Mouse (Mus musculus) embryonic facial prominence, embryonic 11.5 days (tissue): ENCODE measurements around the gene Lcat. TPM values are rescaled to one million over a fixed set of nuclear protein-coding genes. Genes with fewer than 3 reads are reported as not detected.

Source experiments
- ATAC-seq: fragments of 200-750 bp; cut with Nextera tagmentation; replicated peaks from 2 replicates; pipeline ENCODE4 v1.8.0; 2017; ENCODE audit warnings: low read depth; ENCODE audit not compliant: insufficient number of reproducible peaks, low FRiP score, low TSS enrichment
- DNase-seq: peaks from one replicate; pipeline ENCODE4 v3.0.0-alpha.2; 2015; ENCODE audit warnings: low spot score
- H3K27ac ChIP-seq: fragments of 300-500 bp; sonication (generic); replicated peaks from 2 replicates; pipeline ENCODE4 v1.5.1; 2014; ENCODE audit warnings: mild to moderate bottlenecking, low read depth, low read length, control low read depth
- H3K27me3 ChIP-seq: fragments of 300-500 bp; sonication (generic); 2 replicates; pipeline ENCODE4 v1.6.1; 2014; ENCODE audit warnings: mild to moderate bottlenecking, low read length, moderate library complexity, mixed read lengths; ENCODE audit not compliant: control insufficient read depth, insufficient read depth
- H3K36me3 ChIP-seq: fragments of 300-500 bp; sonication (generic); replicated peaks from 2 replicates; pipeline ENCODE4 v1.6.1; 2014; ENCODE audit warnings: low read depth, mild to moderate bottlenecking, low read length, moderate library complexity, mixed read lengths; ENCODE audit not compliant: control insufficient read depth, insufficient read depth
- H3K4me1 ChIP-seq: fragments of 300-500 bp; sonication (generic); 2 replicates; pipeline ENCODE4 v1.6.1; 2014; ENCODE audit warnings: low read length, mixed read lengths; ENCODE audit not compliant: control insufficient read depth, insufficient read depth
- H3K4me2 ChIP-seq: fragments of 300-500 bp; sonication (generic); 2 replicates; pipeline ENCODE4 v1.6.1; 2014; ENCODE audit warnings: low read depth, mild to moderate bottlenecking, control low read depth, low read length, moderate library complexity
- H3K4me3 ChIP-seq: fragments of 300-500 bp; sonication (generic); 2 replicates; pipeline ENCODE4 v1.5.1; 2014; ENCODE audit warnings: low read depth, low read length, control low read depth
- H3K9ac ChIP-seq: fragments of 300-500 bp; sonication (generic); replicated peaks from 2 replicates; pipeline ENCODE4 v1.6.1; 2014; ENCODE audit warnings: mild to moderate bottlenecking, control low read depth, low read length
- H3K9me3 ChIP-seq: fragments of 300-500 bp; sonication (generic); replicated peaks from 2 replicates; pipeline ENCODE4 v1.6.1; 2016; ENCODE audit warnings: mild to moderate bottlenecking, low read length, inconsistent platforms, mixed read lengths; ENCODE audit not compliant: control insufficient read depth
- WGBS: fragments of 180-500 bp; shearing (Covaris S2); extraction: QIAGEN DNeasy Blood & Tissue Kit; methylation state at CpG from one replicate; pipeline ENCODE4 v1.1.7; 2014; 5-methylcytosine and 5-hydroxymethylcytosine counted together
- polyA plus RNA-seq: library from polyadenylated mRNA; unstranded; fragments of >200 nt; fragmentation: Nextera tagmentation; extraction: Ambion mirVana; gene quantifications from 2 replicates; pipeline ENCODE4 v1.2.1, GENCODE M21; 2014

The Lcat gene
- polyA plus RNA-seq, 1 experiment from 2014 or later = 1.1 TPM

DNA sequence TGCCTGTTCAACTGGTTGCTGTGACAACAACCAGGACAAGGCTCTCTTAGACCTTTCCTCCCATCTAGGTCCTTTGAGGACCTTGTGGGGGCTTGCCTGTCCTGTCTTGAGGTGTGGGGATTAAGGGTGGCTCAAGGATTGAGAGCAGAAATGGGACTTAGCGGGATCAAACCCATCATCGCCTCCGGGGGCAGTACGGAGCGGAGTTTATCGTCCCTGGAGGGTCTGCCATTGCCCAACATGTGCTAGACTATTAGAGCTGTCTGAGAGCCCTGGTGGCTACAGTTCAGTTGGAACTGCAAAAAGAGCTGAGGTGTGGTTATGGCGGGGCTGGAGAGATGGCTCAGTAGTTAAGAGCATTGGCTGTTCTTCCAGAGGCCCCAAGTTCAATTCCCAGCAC is 32.2 kb upstream of the Lcat start:
- WGBS = 61% methylated on average over 7 of the region's 7 CpGs
- no peak overlapping the region for H3K4me2 ChIP-seq
- H3K27me3 ChIP-seq = no peaks in the 10 kb centered on the region
- no peak overlapping the region for H3K27ac ChIP-seq
- H3K9me3 ChIP-seq = no peaks in the 10 kb centered on the region
- no peaks in the 10 kb centered on the region for H3K36me3 ChIP-seq
- ATAC-seq (no peak), DNase-seq (no peak)
- H3K4me1 ChIP-seq = no peaks in the 10 kb centered on the region
- no peak overlapping the region for H3K9ac ChIP-seq
- H3K4me3 ChIP-seq = no peak overlapping the region

DNA sequence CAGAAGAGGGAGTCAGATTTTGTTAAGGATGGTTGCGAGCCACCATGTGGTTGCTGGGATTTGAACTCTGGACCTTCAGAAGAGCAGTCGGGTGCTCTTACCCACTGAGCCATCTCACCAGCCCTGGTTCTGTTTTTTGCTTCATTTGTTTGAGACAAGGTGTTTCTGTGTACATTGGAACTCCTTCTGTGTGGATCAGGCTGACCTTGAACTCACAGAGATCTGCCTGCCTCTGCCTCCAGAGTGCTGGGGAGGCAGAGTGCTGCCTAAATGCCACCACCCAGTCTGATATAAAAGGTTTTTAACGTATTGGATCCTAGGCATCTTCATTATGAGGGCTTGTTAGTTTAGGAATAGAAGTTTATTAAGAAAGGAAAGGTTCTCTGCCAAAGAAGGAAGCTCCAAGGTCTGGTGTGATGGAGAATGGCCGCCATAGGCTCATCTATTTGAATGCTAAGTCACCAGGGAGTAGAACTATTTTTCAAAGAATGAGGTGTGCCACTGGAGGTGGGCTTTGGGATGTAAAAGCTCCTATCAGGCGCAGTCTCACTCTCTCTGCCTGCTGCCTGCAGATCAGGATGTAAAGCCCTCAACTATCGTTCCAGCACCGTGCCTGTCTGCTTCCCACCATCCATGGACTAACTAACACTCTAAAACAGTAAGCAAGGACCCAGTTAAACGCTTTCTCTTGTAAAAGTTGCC is 28.0 kb upstream of the Lcat start:
- H3K4me1 ChIP-seq = no peaks in the 10 kb centered on the region
- no peak overlapping the region for H3K9ac ChIP-seq
- no peaks in the 10 kb centered on the region for H3K27me3 ChIP-seq
- DNase-seq = no peak
- no peak overlapping the region for H3K4me2 ChIP-seq
- ATAC-seq = no peak
- no peaks in the 10 kb centered on the region for H3K36me3 ChIP-seq
- no peak overlapping the region for H3K27ac ChIP-seq
- no peak overlapping the region for H3K4me3 ChIP-seq
- 75% methylated on average over 8 of the region's 8 CpGs for WGBS
- no peaks in the 10 kb centered on the region for H3K9me3 ChIP-seq

DNA sequence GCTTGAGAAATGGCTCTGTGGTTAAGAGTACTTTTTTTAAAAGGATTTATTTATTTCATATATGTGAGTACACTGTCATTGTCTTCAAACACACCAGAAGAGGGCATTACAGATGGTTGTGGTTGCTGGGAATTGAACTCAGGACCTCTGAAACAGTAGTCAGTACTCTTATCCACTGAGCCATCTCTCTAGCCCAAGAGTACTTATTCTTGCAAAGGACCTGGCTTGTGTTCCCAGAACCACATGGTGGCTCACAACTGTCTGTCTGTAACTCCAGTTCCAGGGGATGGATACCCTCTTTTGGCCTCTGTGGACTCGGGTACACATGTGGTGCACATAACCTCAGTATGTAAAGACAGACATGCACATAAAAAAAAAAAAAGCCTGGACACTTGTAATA is 26.2 kb upstream of the Lcat start:
- Histone ChIP-seq H3K27ac (no peak overlapping the region), H3K36me3 (no peaks in the 10 kb centered on the region), H3K27me3 (no peaks in the 10 kb centered on the region), H3K9ac (no peak overlapping the region), H3K4me1 (peaks cover 8% of the 10 kb centered on the region; the same call in 1 of the 2 replicates), H3K4me2 (no peak overlapping the region), H3K9me3 (no peaks in the 10 kb centered on the region), H3K4me3 (no peak overlapping the region)
- no peak for DNase-seq
- ATAC-seq = no peak
- WGBS = 58% methylated on average over 1 of the region's 1 CpGs

DNA sequence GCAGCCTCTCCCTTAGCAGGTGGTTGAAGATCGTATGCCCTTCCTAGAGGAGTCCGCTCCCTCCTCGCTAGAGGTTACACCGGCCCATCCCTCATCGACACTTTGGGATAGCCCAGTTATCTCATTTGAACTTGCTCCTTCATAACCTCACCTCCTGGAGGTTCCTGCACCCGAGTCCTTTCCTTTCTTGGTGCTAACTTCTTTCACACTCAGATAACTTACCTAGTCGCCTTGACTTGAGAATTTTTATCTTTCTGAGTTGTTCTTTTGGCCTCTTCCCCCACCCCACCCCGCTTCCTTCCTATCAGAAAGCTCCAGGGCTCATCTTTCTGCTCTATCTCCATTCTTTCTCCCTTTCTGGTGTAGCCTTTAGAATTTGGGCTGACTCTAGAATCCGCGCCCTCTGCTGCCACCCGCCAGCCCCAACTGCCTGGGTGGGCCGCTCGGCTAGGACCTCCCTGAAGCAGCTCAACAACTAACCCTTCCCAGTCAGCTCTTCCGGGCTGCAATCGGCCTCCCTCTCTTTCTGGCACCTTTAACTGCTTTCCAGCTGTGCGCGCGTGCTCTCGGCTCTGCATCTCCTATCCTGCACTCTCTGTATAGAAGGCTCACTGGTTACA is 23.6 kb upstream of the Lcat start:
- WGBS = 7% methylated on average over 19 of the region's 19 CpGs
- Histone ChIP-seq H3K4me2 (peak overlapping the region; percentile 76), H3K4me1 (peaks cover 8% of the 10 kb centered on the region; the same call in 1 of the 2 replicates), H3K27me3 (no peaks in the 10 kb centered on the region), H3K36me3 (no peaks in the 10 kb centered on the region), H3K9me3 (no peaks in the 10 kb centered on the region), H3K4me3 (peak overlapping the region; percentile 2; the same call in 1 of the 2 replicates), H3K9ac (peak overlapping the region; percentile 30), H3K27ac (no peak overlapping the region)
- ATAC-seq (peak; percentile 11; the same call in 1 of the 2 replicates), DNase-seq (peak; percentile 69)

DNA sequence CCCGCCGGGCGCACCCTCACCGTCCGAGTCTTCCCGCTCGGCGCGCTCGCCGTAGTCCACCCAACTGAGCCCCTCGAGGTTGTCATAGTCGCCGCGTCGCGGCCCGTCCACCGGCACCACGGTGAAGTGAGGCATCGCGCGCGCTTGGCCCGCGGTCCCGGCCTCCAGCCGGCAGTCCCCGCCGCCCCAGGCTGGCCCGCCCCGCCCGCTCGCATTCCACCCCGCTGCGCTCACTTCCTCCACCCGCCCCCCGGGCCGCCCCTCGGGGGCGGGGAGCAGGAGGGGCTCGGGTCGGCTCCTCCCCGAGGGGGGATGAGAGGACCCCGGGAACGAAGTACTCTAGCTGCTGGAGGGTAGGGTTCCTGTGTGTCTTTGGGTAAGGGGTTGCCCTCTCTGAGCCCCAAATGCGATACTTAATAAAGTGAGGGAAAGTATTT is 22.7 kb upstream of the Lcat start, which contains the start of gene Slc12a4:
TSS of gene Slc12a4 (minus strand) at position 193 of the 437 bp plus-strand sequence.
- no peaks in the 10 kb centered on the region for H3K27me3 ChIP-seq
- peaks cover 8% of the 10 kb centered on the region; the same call in 1 of the 2 replicates for H3K4me1 ChIP-seq
- H3K36me3 ChIP-seq = no peaks in the 10 kb centered on the region
- no peaks in the 10 kb centered on the region for H3K9me3 ChIP-seq
- WGBS = under 1% methylated on average over 47 of the region's 47 CpGs
- ATAC-seq (peak; percentile 76), DNase-seq (peak; percentile 93)
- H3K27ac ChIP-seq = peak within 1 kb of the TSS; percentile 65; the same call in 1 of the 2 replicates
- peak within 1 kb of the TSS; percentile 76 for H3K4me2 ChIP-seq
- H3K4me3 ChIP-seq = peak within 1 kb of the TSS; percentile 74
- peak within 1 kb of the TSS; percentile 77 for H3K9ac ChIP-seq

DNA sequence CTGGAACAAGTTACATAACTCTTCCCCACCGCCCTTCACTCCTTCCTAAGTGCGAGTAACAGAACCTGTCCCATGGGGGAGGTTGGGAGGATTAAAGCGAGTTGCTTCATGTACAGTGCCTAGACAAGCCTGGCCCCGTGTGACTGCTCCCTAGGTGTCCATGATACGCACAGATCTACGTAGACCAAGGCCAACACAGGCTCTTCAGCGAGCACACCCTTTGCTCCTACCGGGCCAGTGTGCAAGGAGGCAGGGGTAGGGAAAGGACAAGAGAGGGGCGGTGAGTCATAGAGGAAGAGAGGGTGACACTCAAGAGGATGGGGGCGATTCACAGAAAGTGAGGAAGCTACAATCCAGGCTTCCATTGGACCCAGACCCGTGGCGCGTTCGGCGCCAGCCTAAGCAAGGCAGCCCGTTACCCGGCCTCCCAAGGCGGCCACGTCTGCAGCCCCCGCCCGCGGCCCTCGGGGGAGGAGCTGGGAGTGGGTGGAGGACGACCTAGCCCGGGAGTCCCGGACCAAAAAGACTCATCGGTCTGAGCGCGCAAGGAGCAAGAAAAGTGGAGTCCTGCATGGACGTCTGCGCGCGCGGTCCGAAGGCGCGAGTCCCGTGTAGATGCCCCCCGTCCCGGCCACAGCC is 22.2 kb upstream of the Lcat start:
- Histone ChIP-seq H3K9me3 (no peaks in the 10 kb centered on the region), H3K4me2 (peak overlapping the region; percentile 76), H3K27ac (peak overlapping the region; percentile 65; the same call in 1 of the 2 replicates), H3K27me3 (no peaks in the 10 kb centered on the region), H3K9ac (peak overlapping the region; percentile 77), H3K36me3 (no peaks in the 10 kb centered on the region), H3K4me3 (peak overlapping the region; percentile 74), H3K4me1 (peaks cover 8% of the 10 kb centered on the region; the same call in 1 of the 2 replicates)
- ATAC-seq (peak; percentile 47), DNase-seq (peak; percentile 52)
- WGBS = 2% methylated on average over 32 of the region's 40 CpGs

DNA sequence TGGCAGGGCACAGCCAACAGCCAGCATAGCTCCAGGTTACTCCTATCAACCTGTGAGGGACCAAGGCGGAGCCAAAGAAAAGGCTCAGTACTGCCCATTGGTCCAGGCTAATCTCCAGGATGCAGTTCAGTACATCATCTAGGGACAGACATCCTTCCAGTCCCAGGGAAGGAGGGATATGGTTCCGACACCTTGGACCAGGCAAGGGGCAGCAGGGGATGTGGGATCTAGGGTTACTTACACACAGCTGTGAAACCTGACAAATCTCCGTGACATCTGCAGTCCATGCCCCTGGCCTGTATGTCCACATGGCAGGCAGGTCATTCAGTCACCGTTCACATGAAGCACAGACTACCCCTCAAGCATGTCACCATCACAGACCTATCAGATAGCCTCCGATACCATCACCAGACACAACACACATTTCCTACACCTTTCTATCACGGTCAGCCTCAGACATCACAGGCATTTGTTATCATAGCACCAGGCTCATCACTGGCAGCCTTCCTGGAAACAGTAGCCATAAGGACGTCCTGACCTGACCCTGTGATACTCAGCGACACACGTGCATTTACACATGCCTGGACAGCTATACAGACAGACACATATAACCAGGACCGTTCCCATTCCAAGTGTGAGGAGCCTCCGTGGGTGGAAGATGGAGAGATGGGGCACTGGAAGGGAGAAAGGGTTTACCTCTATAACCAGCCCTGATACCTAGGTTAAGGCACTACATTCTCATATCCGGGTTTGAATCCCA is 21.5 kb upstream of the Lcat start:
- H3K9me3 ChIP-seq = no peaks in the 10 kb centered on the region
- 60% methylated on average over 12 of the region's 12 CpGs for WGBS
- peak overlapping the region; percentile 74 for H3K4me3 ChIP-seq
- peak overlapping the region; percentile 76 for H3K4me2 ChIP-seq
- DNase-seq (no peak), ATAC-seq (no peak)
- H3K36me3 ChIP-seq = no peaks in the 10 kb centered on the region; the same call in 1 of the 2 replicates
- peak overlapping the region; percentile 77 for H3K9ac ChIP-seq
- H3K27me3 ChIP-seq = no peaks in the 10 kb centered on the region
- H3K27ac ChIP-seq = no peak overlapping the region
- peaks cover 8% of the 10 kb centered on the region; the same call in 1 of the 2 replicates for H3K4me1 ChIP-seq
